Mouse (Mus musculus) embryonic fibroblast, embryonic 13.5 days (primary cell): Measurements from ENCODE around the gene Olfr15. TPM values are rescaled to one million over a fixed set of nuclear protein-coding genes. Genes with fewer than 3 reads are reported as not detected.
"Not testable (repeated sequence)": the region's sequence is repeated elsewhere in the genome, so short reads cannot be mapped to it uniquely, and the experiment has no call there.

ENCODE experiments used
- H3K27ac ChIP-seq: 2 replicates; pipeline ENCODE4 v1.5.1; 2012; ENCODE audit warnings: low read length, control low read depth, inconsistent platforms; ENCODE audit not compliant: insufficient read depth
- H3K4me1 ChIP-seq: 2 replicates; pipeline ENCODE4 v1.6.1; 2011; ENCODE audit warnings: low read length; ENCODE audit not compliant: control insufficient read depth, insufficient read depth
- H3K4me3 ChIP-seq: 2 replicates; pipeline ENCODE4 v1.5.1; 2011; ENCODE audit warnings: mild to moderate bottlenecking, control low read depth, low read length; ENCODE audit not compliant: insufficient read depth
- CTCF ChIP-seq: IDR thresholded peaks from 2 replicates; pipeline ENCODE4 v1.5.1; 2011; ENCODE audit warnings: mild to moderate bottlenecking, control low read depth, low read length, moderate library complexity, borderline replicate concordance; ENCODE audit not compliant: insufficient read depth
- POLR2A ChIP-seq: IDR thresholded peaks from 2 replicates; pipeline ENCODE4 v1.6.1; 2011; ENCODE audit warnings: low read depth, mild to moderate bottlenecking, control low read depth, low read length, moderate library complexity
- polyA plus RNA-seq: library from polyadenylated mRNA; stranded (reverse); fragments of >200 nt; gene quantifications from 2 replicates; pipeline ENCODE4 v1.2.4, GENCODE M21; 2011; ENCODE audit warnings: low read depth; ENCODE audit not compliant: missing spikeins, insufficient read length

The Olfr15 gene
- polyA plus RNA-seq, 1 experiment, result not detected

DNA sequence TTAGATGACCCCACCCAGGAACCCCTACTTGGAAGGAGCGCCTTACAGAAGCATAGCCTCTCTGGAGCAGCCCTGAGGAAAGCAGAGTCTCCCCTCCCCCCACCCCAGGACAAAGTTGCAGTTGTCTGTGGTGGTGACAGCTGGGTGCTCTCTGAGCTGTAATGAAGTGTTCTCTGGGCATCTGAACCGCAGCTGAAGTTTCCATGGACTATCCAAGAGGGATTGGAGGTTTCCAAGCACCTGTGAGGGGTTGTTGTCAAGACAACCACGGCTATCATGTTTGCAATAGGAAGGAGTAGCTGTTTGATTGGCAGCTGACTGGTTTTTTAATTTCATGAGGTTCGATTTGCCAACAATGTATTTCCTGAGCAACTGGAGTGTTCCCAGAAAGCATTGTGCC lies 12.3 kb downstream of the Olfr15 start:
- no peak overlapping the region for H3K27ac ChIP-seq
- TF ChIP-seq CTCF (no peak), POLR2A (no peak)
- H3K4me3 ChIP-seq, result no peak overlapping the region
- H3K4me1 ChIP-seq, result no peaks in the 10 kb centered on the region

DNA sequence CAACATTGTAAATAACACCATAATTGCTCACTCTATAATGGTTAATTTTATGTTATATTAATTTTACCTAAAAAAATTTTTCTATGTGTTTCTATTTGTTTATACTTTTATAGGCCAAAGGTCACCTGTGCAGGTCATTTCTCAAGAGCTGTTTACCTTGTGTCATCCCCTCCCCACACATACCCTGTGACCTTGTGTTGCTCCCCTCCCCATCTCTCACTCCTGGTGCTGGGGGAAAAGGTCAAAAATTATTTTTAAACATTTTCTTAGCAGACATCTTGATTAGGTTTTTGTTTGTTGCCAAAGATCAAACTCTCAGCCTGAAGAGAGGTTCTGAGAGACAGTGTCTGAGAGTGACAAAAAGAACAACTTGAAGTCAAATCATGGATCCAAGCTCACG lies 13.1 kb downstream of the Olfr15 start:
- Histone ChIP-seq H3K4me1 (no peaks in the 10 kb centered on the region), H3K4me3 (no peak overlapping the region), H3K27ac (no peak overlapping the region)
- TF ChIP-seq POLR2A, result no peak
- TF ChIP-seq CTCF, result no peak

- Histone ChIP-seq H3K27ac (no peak within 1 kb of the TSS), H3K4me1 (no peaks in the 10 kb centered on the region), H3K4me3 (peak within 1 kb of the TSS; percentile 77)
- TF ChIP-seq POLR2A (peak; percentile 80), CTCF (no peak)
These were observed 16.2 kb downstream of the Olfr15 start, which contains the start of gene Zfp174 for GRCm38 (mm10) chr16:3846711-3847518. TSS of gene Zfp174 (plus strand) at chr16:3847268.

DNA sequence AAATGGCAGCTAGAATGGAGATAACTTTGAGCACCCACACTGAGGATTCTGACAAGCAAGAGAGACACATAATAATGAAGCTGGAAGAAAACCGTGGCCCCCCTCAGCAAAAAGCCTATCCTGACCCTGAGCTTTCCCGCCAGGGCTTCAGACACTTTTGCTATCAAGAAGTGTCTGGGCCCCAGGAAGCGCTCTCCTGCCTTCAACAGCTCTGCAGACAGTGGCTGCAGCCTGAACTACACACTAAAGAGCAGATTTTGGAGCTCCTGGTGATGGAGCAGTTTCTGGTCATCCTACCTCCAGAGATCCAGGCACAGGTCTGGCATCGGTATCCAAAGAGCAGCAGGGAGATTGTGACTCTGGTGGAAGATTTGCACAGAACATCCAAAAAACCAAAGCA lies 17.2 kb downstream of the Olfr15 start:
- H3K4me1 ChIP-seq, result no peaks in the 10 kb centered on the region
- TF ChIP-seq POLR2A (no peak), CTCF (no peak)
- no peak overlapping the region for H3K27ac ChIP-seq
- no peak overlapping the region; the same call in 1 of the 2 replicates for H3K4me3 ChIP-seq

DNA sequence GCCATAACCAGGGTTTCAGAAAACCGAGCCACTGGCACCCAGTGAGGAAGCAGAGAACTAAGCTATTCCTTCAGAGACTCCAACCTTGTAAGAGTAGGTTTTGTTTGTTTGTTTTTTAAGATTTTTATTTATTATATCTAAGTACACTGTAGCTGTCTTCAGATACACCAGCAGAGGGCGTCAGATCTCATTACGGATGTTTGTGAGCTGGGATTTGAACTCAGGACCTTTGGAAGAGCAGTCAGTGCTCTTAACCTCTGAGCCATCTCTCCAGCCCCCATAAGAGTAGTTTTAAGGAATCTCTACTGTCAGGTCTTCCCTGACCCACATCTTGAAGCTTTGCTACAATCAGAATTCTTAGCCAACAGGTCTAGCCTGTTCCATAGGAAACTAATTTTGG lies 17.7 kb downstream of the Olfr15 start:
- no peak overlapping the region for H3K4me3 ChIP-seq
- TF ChIP-seq CTCF (no peak), POLR2A (no peak)
- H3K4me1 ChIP-seq, result no peaks in the 10 kb centered on the region
- no peak overlapping the region for H3K27ac ChIP-seq

DNA sequence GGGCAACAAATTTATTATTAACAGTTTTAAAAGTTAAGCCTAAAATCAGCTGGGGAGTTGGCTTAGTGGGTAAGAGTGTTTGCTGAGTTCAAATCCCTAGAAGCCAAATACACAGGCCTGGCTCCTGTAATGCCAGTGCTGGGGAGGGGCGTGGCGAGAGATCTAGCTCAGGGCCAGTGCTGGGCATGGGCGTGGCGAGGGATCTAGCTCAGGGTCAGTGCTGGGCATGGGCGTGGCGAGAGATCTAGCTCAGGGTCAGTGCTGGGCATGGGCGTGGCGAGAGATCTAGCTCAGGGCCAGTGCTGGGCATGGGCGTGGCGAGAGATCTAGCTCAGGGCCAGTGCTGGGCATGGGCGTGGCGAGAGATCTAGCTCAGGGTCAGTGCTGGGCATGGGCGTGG lies 20.6 kb downstream of the Olfr15 start:
- not testable (repeated sequence) for H3K4me3 ChIP-seq, H3K4me1 ChIP-seq, H3K27ac ChIP-seq

DNA sequence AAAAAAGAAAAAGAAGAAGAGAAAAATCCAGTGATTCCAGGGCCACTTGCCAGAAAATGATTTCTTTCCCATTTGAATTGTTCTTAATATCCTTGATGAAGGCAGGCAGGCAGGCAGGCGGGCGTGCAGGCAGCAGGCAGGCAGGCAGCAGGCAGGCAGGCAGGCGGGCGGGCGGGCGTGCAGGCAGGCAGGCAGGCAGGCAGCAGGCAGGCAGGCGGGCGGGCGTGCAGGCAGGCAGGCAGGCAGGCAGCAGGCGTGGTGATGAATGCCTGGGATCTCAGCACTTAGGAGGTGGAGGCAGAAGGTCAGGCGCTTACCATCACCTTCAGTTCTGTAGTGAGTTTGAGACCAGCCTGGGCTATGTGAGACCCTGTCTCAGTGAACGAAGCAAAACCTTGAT lies 21.9 kb downstream of the Olfr15 start:
- H3K4me3 ChIP-seq, result no peak overlapping the region
- H3K4me1 ChIP-seq, result no peaks in the 10 kb centered on the region
- TF ChIP-seq CTCF (no peak), POLR2A (no peak)
- H3K27ac ChIP-seq, result no peak overlapping the region

GRCm38 (mm10) chr16:3854437-3855182 lies 23.9 kb downstream of the Olfr15 start:
- Histone ChIP-seq H3K4me1 (no peaks in the 10 kb centered on the region), H3K4me3 (no peak overlapping the region), H3K27ac (no peak overlapping the region)
- no peak for TF ChIP-seq CTCF
- TF ChIP-seq POLR2A, result no peak

DNA sequence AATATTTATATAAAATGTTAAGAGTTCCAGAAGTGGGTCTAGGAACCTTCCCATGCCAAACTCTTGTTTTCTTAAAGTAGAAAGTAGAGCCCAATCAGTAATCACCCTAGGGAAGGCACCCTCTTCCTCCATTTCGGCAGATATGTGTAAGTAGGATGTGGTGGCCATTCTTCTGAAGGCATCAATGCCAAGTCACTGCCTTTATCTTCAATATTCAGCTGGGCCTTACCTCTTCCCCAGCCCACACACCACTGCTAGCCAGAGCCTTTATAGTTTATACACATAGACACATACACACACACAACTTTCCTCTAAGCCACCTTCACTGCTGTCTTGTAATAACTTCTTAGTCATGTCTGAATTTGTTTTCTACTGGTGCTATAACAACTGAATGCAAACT lies 25.1 kb downstream of the Olfr15 start:
- no peak overlapping the region for H3K4me3 ChIP-seq
- no peak overlapping the region for H3K27ac ChIP-seq
- TF ChIP-seq POLR2A (no peak), CTCF (no peak)
- H3K4me1 ChIP-seq, result no peaks in the 10 kb centered on the region

DNA sequence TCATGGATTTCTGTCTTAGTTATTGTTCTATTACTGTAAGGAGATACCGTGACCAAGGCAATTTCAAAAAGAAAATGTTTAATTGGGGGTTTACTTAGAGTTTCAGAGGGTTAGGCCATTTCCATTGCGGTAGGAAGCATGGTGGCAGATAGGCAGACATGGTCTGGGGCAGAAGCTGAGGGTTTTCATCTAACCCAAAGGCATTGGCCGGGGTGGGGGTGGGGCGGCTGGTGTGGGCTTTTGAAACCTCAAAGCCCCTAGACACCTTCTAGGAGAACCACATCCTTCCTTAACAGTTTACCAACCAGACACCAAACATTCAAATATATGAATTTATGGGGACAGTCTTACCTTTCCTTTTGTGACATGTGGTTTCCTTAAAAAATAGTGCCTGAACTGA lies 28.6 kb downstream of the Olfr15 start:
- no peak for TF ChIP-seq POLR2A
- no peak for TF ChIP-seq CTCF
- no peak overlapping the region for H3K27ac ChIP-seq
- H3K4me3 ChIP-seq, result no peak overlapping the region
- H3K4me1 ChIP-seq, result no peaks in the 10 kb centered on the region

DNA sequence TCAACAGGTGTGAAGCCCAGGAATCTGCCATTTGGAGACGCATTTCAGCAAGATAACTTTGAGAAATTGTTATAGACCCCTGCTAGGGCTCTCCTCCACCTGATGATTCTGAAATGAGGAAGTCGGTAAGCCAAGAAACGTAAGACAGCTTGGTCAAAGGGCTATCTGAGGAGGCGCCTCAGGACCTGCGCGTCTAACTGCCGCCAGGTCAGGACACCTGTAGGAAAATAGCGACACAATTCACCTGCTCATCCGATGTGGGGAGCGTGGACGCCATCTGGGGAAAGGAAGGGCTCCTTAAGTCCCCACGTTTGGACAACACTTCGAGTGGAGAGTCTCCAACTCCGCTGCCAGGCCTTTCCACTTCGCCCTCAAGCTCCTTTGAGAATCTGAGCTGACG lies 41.1 kb downstream of the Olfr15 start:
- TF ChIP-seq POLR2A (no peak), CTCF (no peak)
- H3K27ac ChIP-seq, result no peak overlapping the region
- no peaks in the 10 kb centered on the region for H3K4me1 ChIP-seq
- H3K4me3 ChIP-seq, result peak overlapping the region; percentile 70
